Mouse (Mus musculus) lung, postnatal 0 days (tissue): Measurements from ENCODE around the gene Cox20. TPM values are rescaled to one million over a fixed set of nuclear protein-coding genes. Genes with fewer than 3 reads are reported as not detected.

Experiments
- ATAC-seq: fragments of 200-750 bp; cut with Nextera tagmentation; 2 replicates; pipeline ENCODE4 v1.8.0; 2017; ENCODE audit warnings: moderate library complexity
- DNase-seq: peaks from one replicate; pipeline ENCODE4 v3.0.0-alpha.2; 2016; ENCODE audit warnings: low spot score
- H3K27ac ChIP-seq: fragments of 300-500 bp; sonication (generic); 2 replicates; pipeline ENCODE4 v1.5.1; 2014; ENCODE audit warnings: antibody characterized with exemption, mild to moderate bottlenecking, low read length, mixed read lengths
- H3K27me3 ChIP-seq: fragments of 300-500 bp; sonication (generic); replicated peaks from 2 replicates; pipeline ENCODE4 v1.6.1; 2014; ENCODE audit warnings: low read length, mixed read lengths; ENCODE audit not compliant: insufficient read depth
- H3K36me3 ChIP-seq: fragments of 300-500 bp; sonication (generic); 2 replicates; pipeline ENCODE4 v1.6.1; 2014; ENCODE audit warnings: low read length, mixed read lengths; ENCODE audit not compliant: insufficient read depth
- H3K4me1 ChIP-seq: fragments of 300-500 bp; sonication (generic); 2 replicates; pipeline ENCODE4 v1.6.1; 2014; ENCODE audit warnings: antibody characterized with exemption, low read depth, low read length, mixed read lengths; ENCODE audit not compliant: insufficient read depth
- H3K4me2 ChIP-seq: fragments of 300-500 bp; sonication (generic); replicated peaks from 2 replicates; pipeline ENCODE4 v1.6.1; 2014; ENCODE audit warnings: low read depth, mild to moderate bottlenecking, low read length, moderate library complexity, mixed read lengths
- H3K4me3 ChIP-seq: fragments of 300-500 bp; sonication (generic); 2 replicates; pipeline ENCODE4 v1.5.1; 2014; ENCODE audit warnings: low read depth, low read length
- H3K9ac ChIP-seq: fragments of 300-500 bp; sonication (generic); replicated peaks from 2 replicates; pipeline ENCODE4 v1.6.1; 2014; ENCODE audit warnings: low read depth, mild to moderate bottlenecking
- H3K9me3 ChIP-seq: fragments of 300-500 bp; sonication (generic); 2 replicates; pipeline ENCODE4 v1.6.1; 2016; ENCODE audit warnings: low read length, mixed read lengths
- CTCF ChIP-seq: IDR thresholded peaks from 2 replicates; pipeline ENCODE4 v1.5.1; 2016; ENCODE audit warnings: antibody characterized with exemption, mild to moderate bottlenecking
- EP300 ChIP-seq: IDR thresholded peaks from 2 replicates; pipeline ENCODE4 v1.6.1; 2016; ENCODE audit warnings: antibody characterized with exemption, mild to moderate bottlenecking, control low read depth
- WGBS: fragments of 180-500 bp; shearing (Covaris S2); extraction: QIAGEN DNeasy Blood & Tissue Kit; methylation state at CpG from one replicate; pipeline ENCODE4 v1.1.7; 2014; 5-methylcytosine and 5-hydroxymethylcytosine counted together
- polyA plus RNA-seq: library from polyadenylated mRNA; unstranded; fragments of >200 nt; fragmentation: Nextera tagmentation; extraction: Ambion mirVana; gene quantifications from 2 replicates; pipeline ENCODE4 v1.2.1, GENCODE M21; 2015

Cox20 gene
- polyA plus RNA-seq, 1 experiment from 2014 or later: 87.1 TPM

GRCm38 (mm10) chr1:178324568-178324967 is 5.6 kb downstream of the Cox20 start:
- H3K27ac ChIP-seq: no peak overlapping the region
- H3K9ac ChIP-seq: no peak overlapping the region
- no peak overlapping the region for H3K4me3 ChIP-seq
- no peak for TF ChIP-seq EP300
- no peak for TF ChIP-seq CTCF
- no peaks in the 10 kb centered on the region for H3K27me3 ChIP-seq
- H3K9me3 ChIP-seq: no peaks in the 10 kb centered on the region
- peaks cover 28% of the 10 kb centered on the region; the same call in 1 of the 2 replicates for H3K36me3 ChIP-seq
- no peak for ATAC-seq
- no peak overlapping the region for H3K4me2 ChIP-seq
- 88% methylated on average over 1 of the region's 1 CpGs for whole genome bisulfite sequencing
- H3K4me1 ChIP-seq: peaks cover 5% of the 10 kb centered on the region; the same call in 1 of the 2 replicates
- no peak for DNase-seq

- DNase-seq (no peak), ATAC-seq (no peak)
- no peaks in the 10 kb centered on the region; the same call in 1 of the 2 replicates for H3K4me1 ChIP-seq
- H3K27ac ChIP-seq: no peak overlapping the region
- 61% methylated on average over 1 of the region's 1 CpGs for WGBS
- no peak overlapping the region for H3K4me3 ChIP-seq
- no peak overlapping the region for H3K9ac ChIP-seq
- peaks cover 43% of the 10 kb centered on the region for H3K36me3 ChIP-seq
- no peak overlapping the region for H3K4me2 ChIP-seq
- H3K9me3 ChIP-seq: no peaks in the 10 kb centered on the region
- no peaks in the 10 kb centered on the region for H3K27me3 ChIP-seq
- TF ChIP-seq EP300: no peak
- TF ChIP-seq CTCF: no peak
These were observed 7.4 kb downstream of the Cox20 start for GRCm38 (mm10) chr1:178326357-178326756.

DNA sequence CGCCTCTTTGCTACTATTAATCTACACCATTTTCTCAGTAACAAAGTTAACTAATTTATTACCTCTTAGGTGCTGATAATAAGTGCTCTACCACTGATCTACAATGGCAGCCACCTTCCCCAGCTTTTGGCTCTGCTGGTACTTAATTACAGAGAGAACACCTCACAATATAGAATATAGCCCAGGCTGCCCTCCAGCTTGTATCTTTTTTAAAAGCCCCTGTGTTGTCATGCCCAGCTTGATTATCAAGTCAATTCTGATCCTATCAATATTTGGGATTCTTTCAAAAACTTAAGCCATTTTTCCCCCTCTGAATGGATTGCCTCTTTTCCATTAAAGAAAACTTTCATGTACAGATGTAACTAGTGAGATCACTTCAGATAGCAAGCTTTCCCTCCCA is 8.0 kb downstream of the Cox20 start:
- peaks cover 47% of the 10 kb centered on the region for H3K36me3 ChIP-seq
- DNase-seq (no peak), ATAC-seq (no peak)
- H3K9me3 ChIP-seq: no peaks in the 10 kb centered on the region
- no peak for TF ChIP-seq CTCF
- TF ChIP-seq EP300: no peak
- WGBS: 81% methylated on average over 1 of the region's 1 CpGs
- H3K4me1 ChIP-seq: no peaks in the 10 kb centered on the region
- no peak overlapping the region for H3K4me3 ChIP-seq
- no peak overlapping the region for H3K4me2 ChIP-seq
- H3K27ac ChIP-seq: no peak overlapping the region
- H3K27me3 ChIP-seq: no peaks in the 10 kb centered on the region
- H3K9ac ChIP-seq: no peak overlapping the region

- ATAC-seq (no peak), DNase-seq (no peak)
- H3K9ac ChIP-seq: no peak overlapping the region
- 57% methylated on average over 5 of the region's 5 CpGs for WGBS
- TF ChIP-seq CTCF (no peak), EP300 (no peak)
- H3K9me3 ChIP-seq: no peaks in the 10 kb centered on the region
- no peaks in the 10 kb centered on the region for H3K4me1 ChIP-seq
- H3K27me3 ChIP-seq: no peaks in the 10 kb centered on the region
- H3K4me2 ChIP-seq: no peak overlapping the region
- peaks cover 48% of the 10 kb centered on the region for H3K36me3 ChIP-seq
- H3K27ac ChIP-seq: no peak overlapping the region
- no peak overlapping the region for H3K4me3 ChIP-seq
These were observed 10.1 kb downstream of the Cox20 start for GRCm38 (mm10) chr1:178329017-178329416.

- no peak overlapping the region for H3K4me2 ChIP-seq
- no peak for TF ChIP-seq EP300
- TF ChIP-seq CTCF: no peak
- H3K27me3 ChIP-seq: no peaks in the 10 kb centered on the region
- ATAC-seq: no peak
- peaks cover 51% of the 10 kb centered on the region for H3K36me3 ChIP-seq
- H3K9me3 ChIP-seq: no peaks in the 10 kb centered on the region
- no peak overlapping the region for H3K27ac ChIP-seq
- H3K4me1 ChIP-seq: peaks cover 5% of the 10 kb centered on the region; the same call in 1 of the 2 replicates
- no peak overlapping the region for H3K4me3 ChIP-seq
- DNase-seq: no peak
- no peak overlapping the region for H3K9ac ChIP-seq
- WGBS: 54% methylated on average over 6 of the region's 6 CpGs
These were observed 11.0 kb downstream of the Cox20 start for GRCm38 (mm10) chr1:178329946-178330345.

DNA sequence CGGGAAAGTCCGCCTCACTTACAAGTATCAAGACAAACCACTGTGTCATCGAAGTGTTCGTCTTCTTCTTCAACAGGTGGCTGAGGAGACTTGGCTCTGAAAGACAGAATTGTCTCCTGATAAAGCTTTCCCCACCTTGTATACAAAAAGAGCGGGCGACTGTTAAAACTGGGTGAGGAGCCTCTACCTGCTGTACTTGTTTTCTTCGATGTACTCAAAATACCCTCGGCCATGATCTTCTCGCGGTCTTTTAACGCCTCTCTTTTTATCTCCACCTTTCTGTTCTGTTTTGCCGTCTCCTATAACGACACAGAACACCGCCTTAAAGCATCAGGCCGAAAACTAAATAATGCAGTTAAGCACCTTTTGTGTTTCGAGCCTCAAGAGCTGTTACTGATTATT is 16.9 kb downstream of the Cox20 start:
- peak; percentile 5; the same call in 1 of the 2 replicates for TF ChIP-seq EP300
- TF ChIP-seq CTCF: no peak
- peak; percentile 71 for DNase-seq
- WGBS: under 1% methylated on average over 16 of the region's 16 CpGs
- peaks cover 22% of the 10 kb centered on the region; the same call in 1 of the 2 replicates for H3K36me3 ChIP-seq
- H3K27me3 ChIP-seq: no peaks in the 10 kb centered on the region
- no peaks in the 10 kb centered on the region for H3K9me3 ChIP-seq
- peak overlapping the region; percentile 100 for H3K27ac ChIP-seq
- peak overlapping the region; percentile 73 for H3K4me2 ChIP-seq
- ATAC-seq: no peak
- H3K4me1 ChIP-seq: peaks cover 5% of the 10 kb centered on the region; the same call in 1 of the 2 replicates
- peak overlapping the region; percentile 100 for H3K4me3 ChIP-seq
- H3K9ac ChIP-seq: peak overlapping the region; percentile 99

- ATAC-seq: peak; percentile 86
- Histone ChIP-seq H3K4me3 (peak overlapping the region; percentile 100), H3K9me3 (no peaks in the 10 kb centered on the region), H3K27me3 (no peaks in the 10 kb centered on the region), H3K4me2 (peak overlapping the region; percentile 73), H3K27ac (peak overlapping the region; percentile 100), H3K4me1 (peaks cover 5% of the 10 kb centered on the region; the same call in 1 of the 2 replicates), H3K36me3 (peaks cover 17% of the 10 kb centered on the region; the same call in 1 of the 2 replicates), H3K9ac (peak overlapping the region; percentile 99)
- peak; percentile 96 for DNase-seq
- under 1% methylated on average over 28 of the region's 53 CpGs for WGBS
- TF ChIP-seq CTCF (no peak), EP300 (no peak)
These were observed 17.4 kb downstream of the Cox20 start for GRCm38 (mm10) chr1:178336289-178336775.
